Mouse (Mus musculus) heart, postnatal 4 days (tissue): ENCODE measurements around the gene Ccdc116. TPM values are rescaled to one million over a fixed set of nuclear protein-coding genes. Genes with fewer than 3 reads are reported as not detected.
A peak's percentile ranks its signal among the peaks of the same experiment; 100 is the strongest.
"Not testable (repeated sequence)": the region's sequence is repeated elsewhere in the genome, so short reads cannot be mapped to it uniquely, and the experiment has no call there.

Source experiments
- DNase-seq: peaks from one replicate; pipeline ENCODE4 v3.0.0; 2021
- total RNA-seq, 2 experiments: library from RNA; stranded (reverse); gene quantifications; 2 replicates each; pipeline ENCODE4 v1.2.3; 2021

Ccdc116 gene
- total RNA-seq, result under 1 TPM; 0.26 to 0.32 TPM

- DNase-seq, result peak; percentile 86
Observed at GRCm38 (mm10) chr16:17146772-17147235, at the start of gene Ccdc116. Ccdc116 (minus strand) TSS chr16:17147229.

- DNase-seq, result no peak
Observed at GRCm38 (mm10) chr16:17193823-17194222, 46.8 kb upstream of the Ccdc116 start.

- DNase-seq, result no peak
Observed at GRCm38 (mm10) chr16:17185475-17185874, 38.4 kb upstream of the Ccdc116 start.

- DNase-seq, result no peak
Observed at GRCm38 (mm10) chr16:17183003-17183402, 36.0 kb upstream of the Ccdc116 start.

- DNase-seq, result no peak
Observed at GRCm38 (mm10) chr16:17182136-17182535, 35.1 kb upstream of the Ccdc116 start.

GRCm38 (mm10) chr16:17181382-17181781, 34.4 kb upstream of the Ccdc116 start:
- DNase-seq, result no peak

- no peak for DNase-seq
Observed at GRCm38 (mm10) chr16:17179706-17180105, 32.7 kb upstream of the Ccdc116 start.

GRCm38 (mm10) chr16:17177623-17178170, 30.7 kb upstream of the Ccdc116 start:
- no peak for DNase-seq

GRCm38 (mm10) chr16:17175765-17176164, 28.7 kb upstream of the Ccdc116 start:
- DNase-seq, result no peak

- DNase-seq, result no peak
Observed at GRCm38 (mm10) chr16:17168049-17168448, 21.0 kb upstream of the Ccdc116 start.

GRCm38 (mm10) chr16:17167179-17167578, 20.1 kb upstream of the Ccdc116 start:
- no peak for DNase-seq

- not testable (repeated sequence) for DNase-seq
Observed at GRCm38 (mm10) chr16:17165478-17165877, 18.4 kb upstream of the Ccdc116 start.

GRCm38 (mm10) chr16:17154346-17154745, 7.3 kb upstream of the Ccdc116 start:
- DNase-seq, result no peak

- no peak for DNase-seq
Observed at GRCm38 (mm10) chr16:17151874-17152273, 4.8 kb upstream of the Ccdc116 start.

GRCm38 (mm10) chr16:17150520-17151258, 3.7 kb upstream of the Ccdc116 start:
- no peak for DNase-seq

- DNase-seq, result peak; percentile 37
Observed at GRCm38 (mm10) chr16:17148084-17148483, 1.1 kb upstream of the Ccdc116 start.

- DNase-seq, result no peak
Observed at GRCm38 (mm10) chr16:17147391-17147929, 431 bp upstream of the Ccdc116 start.

GRCm38 (mm10) chr16:17144339-17144738, 2.7 kb downstream of the Ccdc116 start, which contains the start of gene Ydjc:
Ydjc (plus strand) TSS chr16:17144621.
- no peak for DNase-seq

- no peak for DNase-seq
Observed at GRCm38 (mm10) chr16:17137355-17137754, 9.7 kb downstream of the Ccdc116 start.

- no peak for DNase-seq
Observed at GRCm38 (mm10) chr16:17132906-17133200, 14.2 kb downstream of the Ccdc116 start.

- peak; percentile 97 for DNase-seq
Observed at GRCm38 (mm10) chr16:17132089-17132905, 14.7 kb downstream of the Ccdc116 start, which contains the start of gene Sdf2l1. Sdf2l1 (minus strand) TSS chr16:17132383.

GRCm38 (mm10) chr16:17131191-17132088, 15.6 kb downstream of the Ccdc116 start:
- no peak for DNase-seq
